Mouse (Mus musculus): ENCODE data around the gene H2-K1. TPM values are rescaled to one million over a fixed set of nuclear protein-coding genes. Genes with fewer than 3 reads are reported as not detected.

The H2-K1 gene
- polyA plus RNA-seq, 2 experiments from 2014 or later, result 5,395 to 7,513 TPM

- peak; percentile 77 for ATAC-seq
Measured at GRCm38 (mm10) chr17:33981192-33981909, 18.8 kb downstream of the H2-K1 start.

GRCm38 (mm10) chr17:33980181-33981035 is 19.7 kb downstream of the H2-K1 start:
- ATAC-seq, result no peak

GRCm38 (mm10) chr17:33979512-33980050 is 20.6 kb downstream of the H2-K1 start:
- no peak for ATAC-seq

- peak; percentile 74 for ATAC-seq
Measured at GRCm38 (mm10) chr17:33978631-33979031, 21.5 kb downstream of the H2-K1 start.

GRCm38 (mm10) chr17:33977861-33978557 is 22.1 kb downstream of the H2-K1 start:
- ATAC-seq, result no peak

GRCm38 (mm10) chr17:33973572-33973971 is 26.6 kb downstream of the H2-K1 start:
- ATAC-seq, result no peak

GRCm38 (mm10) chr17:33972691-33973090 is 27.5 kb downstream of the H2-K1 start:
- ATAC-seq, result no peak

- no peak for ATAC-seq
Measured at GRCm38 (mm10) chr17:33969394-33969793, 30.8 kb downstream of the H2-K1 start.

- peak; percentile 72 for ATAC-seq
Measured at GRCm38 (mm10) chr17:33968927-33969326, 31.2 kb downstream of the H2-K1 start.

GRCm38 (mm10) chr17:33968489-33968888 is 31.7 kb downstream of the H2-K1 start:
- ATAC-seq, result peak; percentile 85

- ATAC-seq, result no peak
Measured at GRCm38 (mm10) chr17:33965846-33966550, 34.1 kb downstream of the H2-K1 start.

GRCm38 (mm10) chr17:33965082-33965845 is 34.9 kb downstream of the H2-K1 start:
- no peak for ATAC-seq

GRCm38 (mm10) chr17:33962876-33963275 is 37.3 kb downstream of the H2-K1 start:
- no peak for ATAC-seq

- ATAC-seq, result no peak
Measured at GRCm38 (mm10) chr17:33959948-33960347, 40.2 kb downstream of the H2-K1 start.

- ATAC-seq, result no peak
Measured at GRCm38 (mm10) chr17:33959135-33959534, 41.0 kb downstream of the H2-K1 start.

GRCm38 (mm10) chr17:33958451-33958850 is 41.7 kb downstream of the H2-K1 start:
- ATAC-seq, result no peak

- no peak for ATAC-seq
Measured at GRCm38 (mm10) chr17:33957493-33957892, 42.7 kb downstream of the H2-K1 start.

- ATAC-seq, result no peak
Measured at GRCm38 (mm10) chr17:33956336-33956735, 43.8 kb downstream of the H2-K1 start.

- peak; percentile 87 for ATAC-seq
Measured at GRCm38 (mm10) chr17:33955555-33956214, 44.5 kb downstream of the H2-K1 start, which contains the start of the genes Vps52 and Rps18. TSS of gene Vps52 (plus strand) at chr17:33955812. TSS of gene Rps18 (minus strand) at chr17:33956001.
